Mouse (Mus musculus): ENCODE data around the gene Sult2b1.

DNA sequence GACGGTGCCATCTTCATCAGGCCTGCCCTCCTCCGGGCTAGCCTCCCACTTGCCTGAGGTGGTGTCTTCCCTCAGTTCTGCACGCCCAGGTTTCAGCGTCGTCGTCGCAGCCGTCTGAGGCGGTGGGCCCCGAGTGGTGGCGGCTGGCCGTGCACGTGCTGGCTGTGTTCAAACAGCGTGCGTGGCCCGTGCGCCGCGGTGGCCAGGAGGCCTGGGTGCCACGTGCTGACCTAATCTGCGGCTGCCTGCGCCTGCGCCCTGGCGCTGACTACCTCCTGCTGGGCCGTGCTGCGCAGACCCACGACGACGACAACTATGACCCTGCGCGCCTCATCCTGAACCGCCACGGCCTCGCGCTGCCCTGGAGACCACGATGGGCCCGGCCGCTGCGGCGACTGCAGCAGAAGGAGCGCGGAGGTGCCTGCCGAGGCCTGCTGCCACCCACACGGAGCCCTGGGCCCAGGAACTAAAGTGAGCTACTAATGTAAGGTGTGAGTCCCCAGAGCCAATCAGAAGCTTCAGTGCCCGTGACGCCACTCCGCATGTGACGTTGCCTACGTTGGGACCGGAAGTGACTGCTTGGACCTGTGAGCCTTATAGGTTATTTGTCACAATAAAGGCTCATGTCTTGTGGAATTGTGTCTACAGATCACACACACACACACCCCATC is 90.4 kb downstream of the Sult2b1 start, which contains the start of gene Sec1:
- TF ChIP-seq CTCF (IDR thresholded peaks at IDR 0.05) (no peak), EP300 (IDR thresholded peaks at IDR 0.05; ENCODE audit: insufficient read depth, low read depth, low read length) (no peak), POLR2A (IDR thresholded peaks at IDR 0.05; ENCODE audit: insufficient read depth, low read depth, low read length) (no peak)
